Mouse (Mus musculus): ENCODE data around the gene Icmt. TPM values are rescaled to one million over a fixed set of nuclear protein-coding genes. Genes with fewer than 3 reads are reported as not detected.

Icmt gene
- total RNA-seq, 2 experiments from 2014 or later, result 21.3 to 26.0 TPM

- DNase-seq (ENCODE audit: low spot score in 2 of 2), result peak; percentile 64 to 71
Observed at GRCm38 (mm10) chr4:152273621-152274236, 23.3 kb upstream of the Icmt start, which contains the start of gene Gpr153. Gene Gpr153 (plus strand): TSS chr4:152274232.

DNA sequence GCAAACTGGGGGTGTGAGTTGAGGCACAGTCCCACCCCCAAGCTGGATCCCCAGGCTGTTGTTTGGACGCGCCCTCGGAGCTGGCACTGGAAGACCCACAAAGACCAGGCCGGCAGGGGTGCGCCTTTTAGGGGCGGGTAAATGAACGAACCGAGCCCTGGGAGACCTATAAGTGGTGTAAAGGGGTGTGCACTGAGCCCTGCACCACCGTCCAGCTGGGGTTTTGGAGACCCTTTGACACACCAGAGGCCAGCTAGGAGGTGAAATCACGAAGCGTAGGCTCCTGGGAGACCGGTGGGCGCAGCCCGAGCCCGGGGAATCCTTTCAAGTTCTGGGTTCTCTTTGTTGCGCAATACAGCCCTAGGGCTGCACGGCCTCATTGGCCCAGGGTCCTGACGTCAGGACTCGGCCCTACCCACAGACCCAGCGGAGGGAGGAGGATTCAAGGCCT, 22.3 kb upstream of the Icmt start:
- DNase-seq (ENCODE audit: low spot score in 2 of 2), result no peak

DNA sequence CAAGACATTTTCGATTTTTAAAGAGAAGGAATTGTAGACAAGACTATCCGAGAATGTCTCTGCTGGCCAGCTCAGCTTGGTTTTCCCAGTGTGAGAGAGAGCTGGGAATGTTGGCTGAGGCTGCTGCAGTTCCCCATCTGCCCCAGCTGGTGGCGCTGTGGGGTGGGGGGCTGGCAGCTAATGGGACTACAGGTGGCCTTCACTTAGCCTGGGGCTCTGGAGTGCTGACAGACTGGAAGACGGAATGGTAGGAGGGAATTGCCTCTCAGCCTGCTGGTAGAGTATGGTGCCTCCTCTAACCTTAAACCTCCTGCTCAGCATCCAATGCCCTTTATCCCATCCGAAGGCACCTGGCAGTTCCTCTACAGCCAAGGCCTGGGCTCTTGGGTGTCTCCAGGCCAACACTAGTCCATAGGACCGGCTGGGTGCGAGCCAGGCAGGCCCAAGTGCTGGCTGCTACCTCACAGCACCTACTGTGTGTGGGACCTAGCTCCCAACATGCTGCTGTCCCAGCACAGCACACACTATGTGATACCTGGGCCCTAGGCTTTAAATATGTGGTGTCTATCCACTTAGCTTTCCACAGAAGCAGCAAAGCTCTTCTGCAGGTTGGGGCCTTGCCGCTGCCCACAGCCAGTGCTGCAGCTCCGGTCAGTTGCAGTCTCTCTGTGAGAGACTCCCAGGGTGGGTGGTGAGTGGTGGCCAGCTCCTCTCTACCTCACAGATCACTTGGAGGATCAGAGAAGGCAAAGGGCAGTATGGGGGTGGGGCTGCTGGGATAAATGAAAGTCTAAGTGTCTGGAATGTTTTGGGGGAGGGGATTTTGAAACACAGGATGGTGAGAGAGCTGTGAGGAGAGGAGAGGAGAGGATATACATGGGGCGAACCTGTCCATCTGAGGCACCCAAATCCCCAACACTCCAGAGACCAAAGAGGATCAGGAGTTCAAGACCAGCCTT, 20.4 kb upstream of the Icmt start:
- no peak for DNase-seq (ENCODE audit: low spot score in 2 of 2)

DNA sequence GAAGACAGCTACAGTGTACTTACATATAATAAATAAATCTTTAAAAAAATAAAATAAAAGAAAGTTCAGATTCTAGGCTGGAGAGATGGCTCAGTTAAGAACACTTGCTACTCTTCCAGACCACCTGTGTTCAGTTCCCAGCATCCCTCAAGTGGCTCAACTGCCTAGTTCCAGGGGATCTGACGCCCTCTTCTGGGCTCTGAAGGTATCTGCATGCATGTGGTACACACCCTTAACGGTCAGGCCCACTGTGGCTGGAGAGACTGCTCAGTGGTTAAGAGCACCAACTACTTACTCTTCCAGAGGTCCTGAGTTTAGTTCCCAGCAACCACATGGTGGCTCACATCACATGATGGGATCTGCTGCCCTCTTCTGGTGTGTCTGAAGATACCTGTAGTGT, 19.1 kb upstream of the Icmt start:
- no peak for DNase-seq (ENCODE audit: low spot score in 2 of 2)

DNA sequence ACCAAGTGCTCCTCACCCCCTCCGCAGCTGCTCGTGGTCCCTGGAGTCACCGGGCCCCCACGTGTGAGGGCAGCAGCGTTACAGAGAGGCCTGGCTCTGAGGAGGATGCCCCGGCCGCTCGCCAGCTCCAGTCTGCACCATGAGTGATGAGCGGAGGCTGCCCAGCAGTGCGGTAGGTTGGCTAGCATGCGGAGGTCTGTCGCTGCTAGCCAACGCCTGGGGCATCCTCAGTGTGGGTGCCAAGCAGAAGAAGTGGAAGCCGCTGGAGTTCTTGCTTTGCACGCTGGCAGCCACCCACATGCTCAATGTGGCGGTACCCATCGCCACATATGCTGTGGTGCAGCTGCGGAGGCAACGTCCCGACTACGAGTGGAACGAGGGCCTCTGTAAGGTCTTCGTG, 18.0 kb upstream of the Icmt start:
- DNase-seq (ENCODE audit: low spot score in 2 of 2), result no peak

- no peak for DNase-seq (ENCODE audit: low spot score in 2 of 2)
Observed at GRCm38 (mm10) chr4:152281601-152282000, 15.4 kb upstream of the Icmt start.

GRCm38 (mm10) chr4:152282721-152283120, 14.3 kb upstream of the Icmt start:
- DNase-seq (ENCODE audit: low spot score in 2 of 2), result no peak

GRCm38 (mm10) chr4:152283186-152283950, 13.7 kb upstream of the Icmt start:
- DNase-seq (ENCODE audit: low spot score in 2 of 2), result peak; percentile 89

GRCm38 (mm10) chr4:152285505-152285904, 11.5 kb upstream of the Icmt start:
- DNase-seq (ENCODE audit: low spot score in 2 of 2), result peak in 1 of 2 experiments; percentile 62

DNA sequence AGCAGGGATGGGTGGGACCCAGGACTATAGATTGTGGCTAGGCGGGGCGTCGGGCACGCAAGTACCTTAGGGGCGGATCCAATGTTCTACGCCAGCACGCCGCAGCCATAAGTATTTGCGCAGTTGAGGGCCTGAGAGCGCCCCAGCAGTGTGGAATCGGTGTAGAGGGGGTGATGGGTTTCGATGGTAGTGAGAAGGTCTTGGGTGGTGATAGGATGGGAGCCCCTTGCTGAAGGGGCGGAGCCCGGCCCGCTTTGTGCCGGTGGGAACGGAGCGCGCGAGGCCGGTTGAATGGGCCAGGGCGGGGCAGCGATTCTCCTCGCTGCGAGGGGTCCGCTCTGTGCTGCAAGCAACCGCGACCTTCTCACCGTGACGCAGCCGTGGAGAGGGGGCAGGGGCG, 10.8 kb upstream of the Icmt start:
- DNase-seq (ENCODE audit: low spot score in 2 of 2), result no peak

DNA sequence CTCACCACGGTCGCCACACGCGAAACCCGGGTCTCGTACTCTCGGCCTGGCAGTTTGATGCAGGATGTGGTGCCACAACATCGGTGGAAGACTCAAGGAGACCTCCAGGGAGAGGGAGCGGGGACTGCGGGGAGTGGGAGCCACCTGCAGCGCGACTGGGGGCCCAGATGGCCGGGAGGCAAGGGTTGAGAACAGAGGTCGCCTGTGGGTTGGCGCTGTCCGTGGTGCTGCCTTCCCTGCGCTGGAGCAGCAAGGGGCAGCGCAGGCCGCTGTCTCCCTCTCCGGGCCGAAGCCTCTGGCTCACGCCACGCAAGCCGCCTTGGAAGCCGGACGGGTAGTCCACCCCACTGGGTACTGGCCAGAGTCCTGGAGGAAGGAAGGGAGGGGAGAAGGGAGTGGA, 10.1 kb upstream of the Icmt start:
- DNase-seq (ENCODE audit: low spot score in 2 of 2), result peak; percentile 53 to 80

DNA sequence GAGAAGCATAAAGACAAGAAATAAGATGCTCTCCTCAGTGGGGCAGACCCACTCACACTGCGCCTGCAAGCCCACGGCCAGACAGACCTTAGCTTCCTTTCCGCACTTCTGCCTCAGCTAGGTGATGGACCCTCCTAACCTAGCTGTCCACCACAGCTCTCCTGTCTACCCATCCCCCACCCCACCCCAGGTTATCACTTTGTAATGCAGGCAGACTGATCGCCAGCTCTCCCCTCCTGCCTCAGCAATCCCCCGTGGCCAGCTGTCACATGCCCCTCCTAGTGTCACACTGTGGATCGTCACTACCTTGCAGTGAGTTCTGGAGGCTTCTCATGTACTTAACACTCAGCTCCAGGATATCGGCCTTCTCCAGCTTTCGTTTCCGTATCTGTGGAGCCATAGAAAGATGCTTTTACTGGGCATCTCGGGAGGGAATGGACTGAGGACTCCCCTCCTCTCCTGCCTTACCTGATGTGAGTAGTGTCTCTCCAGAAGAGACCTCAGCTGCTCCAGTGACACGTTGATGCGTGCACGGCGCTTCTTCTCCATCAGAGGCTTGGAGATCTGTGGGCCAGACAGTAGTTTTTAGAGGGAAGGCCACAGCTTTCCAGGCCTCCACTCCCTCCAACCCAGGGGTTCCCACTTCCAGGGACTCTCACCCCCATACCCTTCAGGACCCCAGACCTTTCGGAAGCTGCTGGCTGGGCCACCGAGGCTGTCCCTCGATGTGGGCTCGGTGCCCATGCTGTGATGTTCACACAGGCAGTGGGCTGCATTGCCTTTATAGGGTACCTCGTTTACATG, 9.5 kb upstream of the Icmt start:
- no peak for DNase-seq (ENCODE audit: low spot score in 2 of 2)

GRCm38 (mm10) chr4:152288398-152288945, 8.6 kb upstream of the Icmt start:
- DNase-seq (ENCODE audit: low spot score in 2 of 2), result no peak

GRCm38 (mm10) chr4:152290385-152290784, 6.6 kb upstream of the Icmt start:
- DNase-seq (ENCODE audit: low spot score in 2 of 2), result no peak

DNA sequence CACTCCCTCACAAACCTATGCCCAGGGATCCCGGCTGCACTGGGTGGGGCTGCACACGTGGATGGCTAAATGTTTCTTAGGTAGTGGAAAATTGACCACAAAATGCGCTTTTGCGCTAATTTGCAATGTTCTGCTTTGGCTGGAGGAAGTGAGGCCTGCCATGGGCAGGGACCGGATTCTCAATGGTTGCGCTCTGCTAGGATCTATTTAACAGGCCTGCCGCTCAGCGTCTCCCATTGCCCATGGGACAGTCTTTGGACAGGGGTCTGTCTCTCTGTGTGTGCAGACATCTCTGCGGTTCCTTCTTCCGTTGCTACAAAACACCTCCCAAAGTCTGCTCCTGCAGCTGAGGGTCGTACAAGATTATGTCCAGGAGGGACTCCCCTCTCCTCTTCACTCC, 6.0 kb upstream of the Icmt start:
- no peak for DNase-seq (ENCODE audit: low spot score in 2 of 2)

DNA sequence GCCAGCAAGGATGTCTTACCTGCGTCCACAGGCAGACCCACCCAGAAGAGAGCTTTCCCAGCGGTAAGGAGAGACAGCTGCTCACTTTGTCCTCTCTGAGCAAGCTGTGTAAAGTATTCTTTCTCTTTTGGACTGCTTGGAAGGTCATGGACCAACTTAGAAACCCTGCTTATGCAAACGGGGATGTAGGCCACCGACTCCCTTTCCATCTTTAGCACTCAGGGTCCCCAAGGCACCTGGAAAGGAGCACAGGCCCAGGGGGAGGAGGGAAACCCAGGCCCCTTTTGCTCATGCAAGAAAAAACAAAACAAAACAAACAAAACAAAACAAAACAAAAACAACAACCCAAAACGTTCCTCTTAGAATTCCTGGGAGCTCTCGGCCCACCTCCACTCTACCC, 5.5 kb upstream of the Icmt start, which contains the start of gene Hes3:
Gene Hes3 (minus strand): TSS at position 101 of the 400 bp plus-strand sequence.
- DNase-seq (ENCODE audit: low spot score in 2 of 2), result no peak

DNA sequence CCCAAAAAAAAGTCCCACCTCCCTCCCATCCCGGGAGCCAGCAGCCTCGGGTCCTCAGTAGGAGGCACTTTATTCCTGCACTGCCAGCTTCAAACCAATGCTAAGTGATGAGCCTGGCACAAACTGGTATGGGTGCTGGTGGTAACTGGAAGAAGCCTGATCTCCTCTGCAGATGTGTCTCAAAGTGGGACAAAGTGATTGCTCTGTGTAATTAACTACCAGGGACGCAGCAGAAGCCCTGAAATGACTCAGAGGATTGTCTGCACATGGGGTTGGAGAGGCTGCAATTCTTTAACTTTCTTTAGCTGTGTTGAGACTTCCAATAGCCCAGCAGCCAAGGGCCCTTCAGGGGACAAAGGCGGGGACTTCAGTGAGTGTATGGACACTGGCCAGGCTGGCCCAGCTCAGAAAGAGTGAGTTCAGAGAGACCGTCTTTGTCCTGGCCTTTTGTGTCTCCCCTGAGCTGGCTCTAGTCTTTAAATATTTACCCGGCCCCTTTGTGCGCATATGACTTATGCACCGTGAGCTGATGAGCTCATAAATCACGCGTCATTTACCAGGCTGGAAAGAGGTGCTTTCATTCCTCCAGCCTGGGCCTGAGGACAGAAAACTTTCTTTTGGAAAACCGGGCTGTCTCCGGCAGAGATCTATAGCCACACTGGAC, 4.8 kb upstream of the Icmt start:
- DNase-seq (ENCODE audit: low spot score in 2 of 2), result no peak

GRCm38 (mm10) chr4:152294188-152294929, 2.7 kb upstream of the Icmt start:
- no peak for DNase-seq (ENCODE audit: low spot score in 2 of 2)

DNA sequence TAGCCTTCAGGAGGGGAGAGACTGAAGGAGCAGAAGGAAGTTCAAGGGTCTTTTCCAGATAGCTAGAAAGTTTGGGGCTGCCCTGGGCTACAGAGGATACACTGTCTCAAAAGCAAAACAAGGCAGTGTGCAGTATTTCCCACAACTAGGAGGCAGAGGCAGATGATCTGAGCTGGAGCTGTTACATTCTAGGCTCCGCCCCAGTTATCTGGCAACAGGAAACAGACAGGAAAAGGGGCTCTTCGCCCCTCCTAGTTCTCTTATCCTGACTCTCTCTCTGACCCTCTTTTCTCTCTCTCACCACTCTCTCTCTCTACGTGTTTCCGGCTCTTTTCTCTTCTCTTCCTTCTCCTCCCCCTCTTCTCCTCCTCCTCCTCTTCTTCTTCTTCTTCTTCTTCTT, 1.1 kb upstream of the Icmt start:
- DNase-seq (ENCODE audit: low spot score in 2 of 2), result no peak

Data from gastrocnemius, postnatal 4 days (tissue).